Mouse (Mus musculus): ENCODE measurements around the gene Nfic.

GRCm38 (mm10) chr10:81379809-81380378, 75.5 kb downstream of the Nfic start:
- TF ChIP-seq CTCF (IDR thresholded peaks at IDR 0.05; ENCODE audit: low read depth) (no peak), EP300 (IDR thresholded peaks at IDR 0.05; ENCODE audit: low read depth) (no peak)

Measured in liver, postnatal 0 days (tissue).